Mouse (Mus musculus) C2C12 (cell line): ENCODE measurements around the gene Crabp2. TPM values are rescaled to one million over a fixed set of nuclear protein-coding genes. Genes with fewer than 3 reads are reported as not detected.

Experiments used
- H3K27me3 ChIP-seq: one replicate; pipeline ENCODE4 v1.6.1; 2011; ENCODE audit not compliant: control insufficient read depth, insufficient read depth, insufficient read length
- H3K36me3 ChIP-seq: one replicate; pipeline ENCODE4 v1.6.1; 2011; ENCODE audit not compliant: control insufficient read depth, insufficient read depth
- H3K4me3 ChIP-seq: one replicate; pipeline ENCODE4 v1.5.1; 2011; ENCODE audit warnings: mild to moderate bottlenecking, control low read depth; ENCODE audit not compliant: poor library complexity, insufficient read depth, severe bottlenecking
- H3K79me2 ChIP-seq: one replicate; pipeline ENCODE4 v1.6.1; 2011; ENCODE audit not compliant: control insufficient read depth, insufficient read depth
- H3K79me3 ChIP-seq: one replicate; pipeline ENCODE4 v1.6.1; 2011; ENCODE audit warnings: low read depth, control low read depth
- H3ac ChIP-seq: one replicate; pipeline ENCODE3; 2011; ENCODE audit warnings: low read depth; ENCODE audit not compliant: control insufficient read depth, insufficient read length
- CEBPB ChIP-seq: IDR thresholded peaks from one replicate; pipeline ENCODE4 v1.6.1; 2011; ENCODE audit warnings: low read depth, mild to moderate bottlenecking, control low read depth, moderate library complexity
- CTCF ChIP-seq: IDR thresholded peaks from one replicate; pipeline ENCODE4 v1.5.1; 2011; ENCODE audit not compliant: control insufficient read depth, insufficient read depth, insufficient read length
- FOSL1 ChIP-seq: IDR thresholded peaks from one replicate; pipeline ENCODE4 v1.8.0; 2011; ENCODE audit warnings: mild to moderate bottlenecking, low read length; ENCODE audit not compliant: poor library complexity, insufficient read depth, severe bottlenecking
- MAX ChIP-seq: IDR thresholded peaks from one replicate; pipeline ENCODE4 v1.6.1; 2011; ENCODE audit warnings: mild to moderate bottlenecking, control low read depth
- MYOD1 ChIP-seq: IDR thresholded peaks from one replicate; pipeline ENCODE4 v1.6.1; 2011; ENCODE audit warnings: low read depth; ENCODE audit not compliant: control insufficient read depth, insufficient read length
- MYOG ChIP-seq: IDR thresholded peaks from one replicate; pipeline ENCODE4 v1.6.1; 2011; ENCODE audit not compliant: control insufficient read depth, insufficient read length; ENCODE audit errors: extremely low read depth
- USF1 ChIP-seq: IDR thresholded peaks from one replicate; pipeline ENCODE4 v1.6.1; 2011; ENCODE audit warnings: low read depth, mild to moderate bottlenecking, control low read depth, moderate library complexity
- polyA plus RNA-seq: library from polyadenylated mRNA; unstranded; fragments of >200 nt; fragmentation: generic; extraction: Trizol; gene quantifications from one replicate; pipeline ENCODE4 v1.2.1, GENCODE M21; 2012; ENCODE audit warnings: missing spikeins

Gene Crabp2
- polyA plus RNA-seq, 1 experiment = 14.4 TPM

DNA sequence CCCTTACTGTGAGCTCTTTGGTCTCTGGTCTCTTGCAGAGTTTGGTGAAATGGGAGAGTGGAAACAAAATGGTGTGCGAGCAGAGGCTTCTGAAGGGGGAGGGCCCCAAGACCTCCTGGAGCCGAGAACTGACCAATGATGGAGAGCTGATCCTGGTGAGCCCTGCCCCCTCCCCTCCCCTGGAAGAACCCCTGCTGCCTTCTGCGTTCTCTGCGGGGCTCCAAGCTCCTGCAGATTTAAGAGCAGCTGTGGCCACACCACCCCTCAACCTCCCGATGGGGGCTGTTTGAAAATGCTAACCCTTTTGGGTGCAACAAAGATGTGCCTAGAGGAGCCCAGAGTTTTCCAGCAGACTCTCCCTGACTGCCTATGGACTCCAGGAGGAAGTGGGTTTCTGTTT, 4.0 kb downstream of the Crabp2 start:
- Histone ChIP-seq H3K4me3 (no peak overlapping the region), H3K79me3 (no peaks in the 10 kb centered on the region), H3ac (no peak overlapping the region), H3K27me3 (no peaks in the 10 kb centered on the region), H3K36me3 (no peaks in the 10 kb centered on the region), H3K79me2 (no peaks in the 10 kb centered on the region)
- TF ChIP-seq USF1 = no peak
- no peak for TF ChIP-seq CEBPB
- TF ChIP-seq FOSL1 = no peak
- TF ChIP-seq MYOG = no peak
- no peak for TF ChIP-seq MAX
- no peak for TF ChIP-seq MYOD1
- no peak for TF ChIP-seq CTCF

DNA sequence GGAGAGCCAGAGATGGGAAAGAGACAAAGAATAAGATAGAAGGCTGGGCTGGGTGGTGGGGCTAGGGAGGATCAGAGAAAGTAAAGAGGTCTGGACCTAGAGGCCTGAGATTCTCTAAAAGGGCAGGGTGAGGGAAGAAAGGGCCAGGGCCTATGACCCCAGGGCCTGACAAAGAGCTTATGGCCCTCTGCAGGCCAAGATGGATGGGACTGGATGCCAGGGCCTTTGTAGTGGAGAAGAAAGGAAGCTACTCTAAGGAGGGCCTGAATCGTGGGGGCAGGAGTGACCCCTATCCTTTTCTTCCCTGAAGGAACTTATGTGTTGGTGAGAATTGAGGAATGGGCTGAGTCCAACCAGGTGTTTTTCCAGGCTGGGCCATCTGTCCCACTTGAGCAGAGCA, 9.6 kb downstream of the Crabp2 start:
- Histone ChIP-seq H3K79me3 (no peaks in the 10 kb centered on the region), H3K4me3 (no peak overlapping the region), H3K27me3 (no peaks in the 10 kb centered on the region), H3K36me3 (no peaks in the 10 kb centered on the region), H3ac (no peak overlapping the region), H3K79me2 (no peaks in the 10 kb centered on the region)
- TF ChIP-seq MYOG (no peak), CEBPB (no peak), USF1 (no peak), MYOD1 (no peak), MAX (no peak), CTCF (no peak), FOSL1 (no peak)

DNA sequence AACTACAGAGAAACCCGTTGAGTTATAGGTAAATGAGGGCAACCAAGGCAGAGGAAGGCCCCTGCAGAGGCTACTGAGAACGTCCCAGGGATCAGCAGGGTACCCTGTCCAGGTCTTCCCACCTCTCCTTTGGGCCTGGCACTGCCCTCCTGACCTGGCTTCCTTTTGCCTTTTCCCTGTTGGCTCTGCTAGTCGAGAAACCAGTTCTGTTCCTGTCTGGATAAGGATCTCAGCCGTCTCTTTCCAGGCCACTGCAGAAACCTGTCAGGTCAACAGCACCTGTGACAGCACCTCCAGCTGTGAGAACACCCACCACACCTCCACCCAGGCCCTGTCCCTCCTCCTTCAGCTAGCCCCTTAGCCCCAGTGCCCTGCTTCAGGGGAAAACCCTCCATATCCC, 10.0 kb downstream of the Crabp2 start:
- Histone ChIP-seq H3K79me3 (no peaks in the 10 kb centered on the region), H3K36me3 (no peaks in the 10 kb centered on the region), H3K4me3 (no peak overlapping the region), H3ac (no peak overlapping the region), H3K27me3 (no peaks in the 10 kb centered on the region), H3K79me2 (no peaks in the 10 kb centered on the region)
- no peak for TF ChIP-seq FOSL1
- TF ChIP-seq CEBPB = no peak
- no peak for TF ChIP-seq USF1
- no peak for TF ChIP-seq MYOG
- TF ChIP-seq MYOD1 = no peak
- TF ChIP-seq MAX = no peak

DNA sequence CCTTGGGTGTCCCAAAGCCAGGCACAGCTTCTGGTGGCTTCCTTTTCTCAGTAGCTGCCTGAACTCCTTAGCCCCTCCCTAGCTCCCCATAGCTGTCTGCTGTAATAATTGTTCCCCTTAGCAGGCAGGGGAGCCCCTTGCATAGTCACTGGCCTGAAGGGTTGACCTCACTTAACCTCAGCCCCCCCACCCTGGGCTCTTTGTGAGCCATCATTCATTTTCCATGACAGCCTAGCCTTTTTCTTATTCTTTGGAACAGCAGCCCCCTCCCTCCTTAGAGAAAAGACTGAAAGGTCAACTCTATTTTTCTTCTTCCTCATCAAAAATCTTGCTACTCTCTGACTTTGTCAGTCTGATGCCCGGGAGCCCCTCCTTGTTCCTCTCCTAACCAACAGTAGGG, 10.5 kb downstream of the Crabp2 start:
- TF ChIP-seq MAX = no peak
- no peak overlapping the region for H3ac ChIP-seq
- H3K79me3 ChIP-seq = no peaks in the 10 kb centered on the region
- H3K27me3 ChIP-seq = no peaks in the 10 kb centered on the region
- H3K79me2 ChIP-seq = no peaks in the 10 kb centered on the region
- H3K36me3 ChIP-seq = no peaks in the 10 kb centered on the region
- H3K4me3 ChIP-seq = no peak overlapping the region

DNA sequence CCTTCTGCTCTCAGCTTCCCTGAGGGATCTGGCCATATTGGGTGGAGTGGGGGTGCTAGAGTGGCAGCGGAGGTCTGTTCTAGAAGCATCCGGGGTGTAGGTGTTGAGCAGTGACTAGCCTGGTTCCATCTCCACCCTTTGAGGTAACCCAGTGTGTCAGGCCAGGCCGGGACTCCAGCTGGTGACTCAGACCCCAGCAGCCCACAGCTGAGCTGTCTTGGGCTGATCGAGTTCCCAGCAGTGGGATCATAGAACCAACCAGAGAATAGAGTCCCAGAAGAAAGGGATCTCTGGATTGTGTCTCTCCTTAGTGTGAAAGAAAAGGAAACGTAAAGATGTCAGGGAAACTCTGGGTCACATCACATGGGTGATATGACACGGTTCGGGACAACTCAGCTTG, 10.9 kb downstream of the Crabp2 start:
- Histone ChIP-seq H3K79me3 (no peaks in the 10 kb centered on the region), H3K27me3 (no peaks in the 10 kb centered on the region), H3K79me2 (no peaks in the 10 kb centered on the region), H3K36me3 (no peaks in the 10 kb centered on the region), H3ac (no peak overlapping the region), H3K4me3 (no peak overlapping the region)
- TF ChIP-seq MYOD1 (no peak), MYOG (no peak), CEBPB (no peak), MAX (no peak), FOSL1 (no peak), CTCF (no peak)

DNA sequence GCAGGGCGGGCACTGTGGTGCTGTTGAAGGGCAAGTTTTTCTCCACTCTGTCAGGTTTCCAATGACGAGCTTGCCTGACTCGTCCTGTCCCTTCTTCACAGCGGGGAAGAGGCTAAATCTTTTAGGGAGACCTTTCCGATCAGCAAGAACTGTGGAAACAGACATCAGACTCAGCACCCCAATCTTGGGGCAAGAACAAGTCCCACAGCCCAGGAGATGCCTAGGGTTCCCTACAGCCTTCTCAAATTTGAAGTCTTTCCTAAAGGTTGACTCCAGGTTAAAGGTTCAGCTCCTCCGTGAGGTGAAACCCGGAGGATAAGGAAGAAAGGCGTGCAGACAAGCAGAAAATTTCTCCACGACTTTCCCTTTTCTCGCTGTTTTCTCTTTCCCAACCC, 11.7 kb downstream of the Crabp2 start:
- Histone ChIP-seq H3K79me2 (no peaks in the 10 kb centered on the region), H3K79me3 (no peaks in the 10 kb centered on the region), H3K4me3 (no peak overlapping the region), H3K36me3 (no peaks in the 10 kb centered on the region), H3K27me3 (no peaks in the 10 kb centered on the region), H3ac (peak overlapping the region; percentile 22)
- TF ChIP-seq FOSL1 = no peak
- no peak for TF ChIP-seq USF1
- no peak for TF ChIP-seq CTCF
- no peak for TF ChIP-seq MAX
- TF ChIP-seq MYOD1 = no peak
- TF ChIP-seq MYOG = no peak
